Mouse (Mus musculus) forebrain, embryonic 14.5 days (tissue): ENCODE measurements at regions not wholly inside any gene's neighbourhood (a gene's known extent, or its start where the extent isn't known, plus 50 kb on each side); places are given as distances from the start of the nearest gene placed in this dataset.
A peak's percentile ranks its signal among the peaks of the same experiment; 100 is the strongest.
"Not testable (repeated sequence)": the region's sequence is repeated elsewhere in the genome, so short reads cannot be mapped to it uniquely, and the experiment has no call there.

ENCODE experiments used
- ATAC-seq: fragments of 200-750 bp; cut with Nextera tagmentation; 2 replicates; pipeline ENCODE4 v1.8.0; 2017; ENCODE audit warnings: mild to moderate bottlenecking, moderate library complexity
- DNase-seq: peaks from one replicate; pipeline ENCODE4 v3.0.0-alpha.2; 2015; ENCODE audit warnings: low spot score
- H3K27ac ChIP-seq: fragments of 300-500 bp; sonication (generic); 2 replicates; pipeline ENCODE4 v1.5.1; 2014; ENCODE audit warnings: low read depth, mild to moderate bottlenecking, control low read depth, low read length, moderate library complexity
- H3K27me3 ChIP-seq: fragments of 300-500 bp; sonication (generic); replicated peaks from 2 replicates; pipeline ENCODE4 v1.6.1; 2014; ENCODE audit warnings: low read length, control low read depth, mixed read lengths; ENCODE audit not compliant: control insufficient read depth, insufficient read depth
- H3K36me3 ChIP-seq: fragments of 300-500 bp; sonication (generic); 2 replicates; pipeline ENCODE4 v1.6.1; 2014; ENCODE audit warnings: low read length, control low read depth; ENCODE audit not compliant: control insufficient read depth, insufficient read depth
- H3K4me1 ChIP-seq: fragments of 300-500 bp; sonication (generic); 2 replicates; pipeline ENCODE4 v1.6.1; 2014; ENCODE audit warnings: antibody characterized with exemption, low read length, control low read depth; ENCODE audit not compliant: control insufficient read depth, insufficient read depth
- H3K4me2 ChIP-seq: fragments of 300-500 bp; sonication (generic); 2 replicates; pipeline ENCODE4 v1.6.1; 2014; ENCODE audit warnings: mild to moderate bottlenecking, control low read depth, low read length
- H3K4me3 ChIP-seq: fragments of 300-500 bp; sonication (generic); 2 replicates; pipeline ENCODE4 v1.5.1; 2014; ENCODE audit warnings: low read depth, low read length, control low read depth
- H3K9ac ChIP-seq: fragments of 300-500 bp; sonication (generic); 2 replicates; pipeline ENCODE4 v1.6.1; 2014; ENCODE audit warnings: mild to moderate bottlenecking, low read length, control low read depth, moderate library complexity
- H3K9me3 ChIP-seq: fragments of 300-500 bp; sonication (generic); replicated peaks from 2 replicates; pipeline ENCODE4 v1.6.1; 2016; ENCODE audit warnings: low read length, control low read depth, mixed read lengths; ENCODE audit not compliant: control insufficient read depth
- WGBS: fragments of 180-500 bp; shearing (Covaris S2); extraction: QIAGEN DNeasy Blood & Tissue Kit; methylation state at CpG from one replicate; pipeline ENCODE4 v1.1.7; 2014; 5-methylcytosine and 5-hydroxymethylcytosine counted together

DNA sequence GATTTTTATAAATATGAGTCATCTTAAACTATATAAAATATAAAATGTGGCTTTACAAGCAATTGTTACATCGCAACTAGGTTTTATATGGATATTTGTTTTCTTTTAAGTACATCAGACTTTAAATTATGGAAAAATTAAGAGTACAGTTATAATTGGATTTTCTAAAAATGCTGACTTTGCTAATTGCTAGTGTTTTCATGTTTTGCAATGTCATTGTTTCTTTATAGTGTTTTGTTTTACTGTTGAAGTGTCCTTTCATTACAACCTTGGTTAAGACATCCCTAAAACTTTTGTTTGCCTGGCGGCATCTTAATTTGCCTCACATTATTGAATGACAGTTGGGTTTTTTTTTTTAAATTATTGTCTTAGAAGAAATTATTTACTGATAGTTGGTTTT lies 1634.0 kb downstream of the Diaph2 start:
- no peak overlapping the region for H3K4me2 ChIP-seq
- H3K9me3 ChIP-seq: no peaks in the 10 kb centered on the region
- H3K9ac ChIP-seq: no peak overlapping the region
- no peaks in the 10 kb centered on the region for H3K36me3 ChIP-seq
- ATAC-seq: no peak
- no peaks in the 10 kb centered on the region for H3K4me1 ChIP-seq
- no peak overlapping the region for H3K4me3 ChIP-seq
- 92% methylated on average over 2 of the region's 2 CpGs for WGBS
- no peak overlapping the region for H3K27ac ChIP-seq
- H3K27me3 ChIP-seq: no peaks in the 10 kb centered on the region
- DNase-seq: no peak

DNA sequence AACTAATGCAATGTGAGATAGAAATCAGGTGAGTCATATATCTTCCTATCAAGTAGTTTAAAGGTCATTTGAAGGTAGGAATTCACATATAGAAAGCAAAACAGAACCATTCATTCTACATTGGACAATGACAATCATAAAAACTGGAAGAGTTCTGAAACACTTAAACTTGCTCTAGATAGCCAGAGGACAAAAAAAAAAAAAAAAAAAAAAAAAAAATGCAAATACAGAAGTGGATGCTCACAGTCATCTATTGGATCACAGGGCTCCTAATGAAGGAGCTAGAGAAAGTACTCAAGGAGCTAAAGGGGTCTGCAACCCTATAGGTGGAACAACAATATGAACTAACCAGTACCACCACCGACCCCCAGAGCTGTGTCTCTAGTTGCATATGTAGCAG lies 1652.6 kb downstream of the Diaph2 start:
- no peak for ATAC-seq
- 93% methylated on average over 1 of the region's 1 CpGs for WGBS
- no peak for DNase-seq

GRCm38 (mm10) chrX:131402891-131403290 lies 1653.3 kb downstream of the Diaph2 start:
- H3K36me3 ChIP-seq, DNase-seq, H3K9ac ChIP-seq, H3K4me2 ChIP-seq, ATAC-seq, H3K4me3 ChIP-seq, H3K27ac ChIP-seq, H3K27me3 ChIP-seq, H3K4me1 ChIP-seq, H3K9me3 ChIP-seq: not testable (repeated sequence)
- WGBS: 80% methylated on average over 2 of the region's 2 CpGs

More for the DNA sequence above, 1652.6 kb downstream of the Diaph2 start:
- no peak overlapping the region for H3K9ac ChIP-seq
- H3K36me3 ChIP-seq: no peaks in the 10 kb centered on the region
- no peaks in the 10 kb centered on the region for H3K27me3 ChIP-seq
- H3K4me2 ChIP-seq: no peak overlapping the region
- no peaks in the 10 kb centered on the region for H3K9me3 ChIP-seq
- no peaks in the 10 kb centered on the region for H3K4me1 ChIP-seq
- H3K27ac ChIP-seq: no peak overlapping the region
- no peak overlapping the region for H3K4me3 ChIP-seq

DNA sequence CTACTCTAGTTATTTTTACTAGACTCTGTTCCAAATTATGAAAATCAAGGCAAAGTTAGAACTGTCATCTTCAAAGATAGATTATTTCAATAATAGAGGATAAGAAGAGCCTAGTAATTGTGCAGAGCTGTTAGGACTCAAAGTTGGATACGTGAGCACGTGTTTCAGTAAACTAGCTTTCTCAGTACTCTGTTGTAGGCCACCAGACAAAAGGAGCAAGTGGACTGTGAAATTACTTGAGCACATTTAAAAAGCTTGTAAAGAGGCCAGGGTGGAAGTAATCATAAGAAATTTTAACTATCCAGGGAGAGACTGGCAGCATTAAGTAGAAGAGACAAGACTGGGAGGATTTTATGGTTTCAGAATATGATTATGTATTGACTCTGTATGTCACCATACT lies 1657.1 kb downstream of the Diaph2 start:
- Histone ChIP-seq H3K4me3 (no peak overlapping the region), H3K4me1 (no peaks in the 10 kb centered on the region), H3K9ac (no peak overlapping the region), H3K27ac (no peak overlapping the region), H3K9me3 (no peaks in the 10 kb centered on the region), H3K36me3 (no peaks in the 10 kb centered on the region), H3K4me2 (no peak overlapping the region), H3K27me3 (no peaks in the 10 kb centered on the region)
- 48% methylated on average over 2 of the region's 2 CpGs for WGBS
- ATAC-seq: no peak
- DNase-seq: peak; percentile 12

DNA sequence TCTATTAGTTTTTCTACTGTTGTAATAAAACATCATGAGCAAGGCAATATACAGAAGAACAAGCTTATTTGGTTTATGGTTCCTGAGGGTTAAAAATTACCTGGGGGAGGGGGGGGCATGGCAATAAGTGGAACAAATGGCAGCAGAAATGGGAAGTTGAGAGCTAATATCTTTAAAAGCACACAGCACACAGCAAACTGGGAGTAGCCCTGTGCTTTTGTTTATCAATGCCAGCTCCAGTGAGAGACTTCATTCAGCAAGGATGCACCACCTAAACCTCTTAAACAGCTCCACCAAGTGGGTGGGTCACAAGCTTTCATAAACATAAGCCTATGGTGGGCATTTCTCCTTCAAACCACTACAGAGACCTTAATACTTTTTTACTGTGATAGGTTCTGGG lies 1661.0 kb downstream of the Diaph2 start:
- H3K27me3 ChIP-seq: no peaks in the 10 kb centered on the region
- ATAC-seq: no peak
- no peak overlapping the region for H3K4me3 ChIP-seq
- H3K9ac ChIP-seq: no peak overlapping the region
- H3K27ac ChIP-seq: no peak overlapping the region
- no peaks in the 10 kb centered on the region for H3K9me3 ChIP-seq
- no peaks in the 10 kb centered on the region for H3K36me3 ChIP-seq
- H3K4me2 ChIP-seq: no peak overlapping the region
- no peak for DNase-seq
- H3K4me1 ChIP-seq: no peaks in the 10 kb centered on the region

GRCm38 (mm10) chrX:131422178-131422577 lies 1672.6 kb downstream of the Diaph2 start:
- ATAC-seq (no peak), DNase-seq (no peak)
- H3K27ac ChIP-seq: no peak overlapping the region
- H3K36me3 ChIP-seq: no peaks in the 10 kb centered on the region
- H3K9me3 ChIP-seq: no peaks in the 10 kb centered on the region
- no peaks in the 10 kb centered on the region for H3K4me1 ChIP-seq
- no peak overlapping the region for H3K4me3 ChIP-seq
- no peaks in the 10 kb centered on the region for H3K27me3 ChIP-seq
- no peak overlapping the region for H3K4me2 ChIP-seq
- 84% methylated on average over 2 of the region's 2 CpGs for WGBS
- no peak overlapping the region for H3K9ac ChIP-seq

DNA sequence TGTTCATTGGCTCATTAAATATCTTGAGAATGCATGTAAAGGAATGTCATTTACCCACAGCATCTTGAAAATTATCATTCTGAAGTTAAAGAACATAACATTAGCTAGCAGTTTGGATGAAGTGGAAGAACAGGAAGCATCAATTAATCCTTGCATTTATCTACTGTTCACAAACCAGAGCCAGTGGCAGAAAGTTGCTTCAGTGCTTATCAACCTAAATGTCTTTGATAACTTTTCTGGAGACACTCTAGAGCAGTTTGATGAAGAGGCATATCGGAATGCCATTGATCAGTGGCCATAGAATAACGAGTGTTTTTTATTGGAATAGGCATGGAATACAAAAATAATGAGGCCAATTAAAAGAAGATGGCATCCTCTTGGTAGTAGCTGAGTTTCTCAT lies 1673.3 kb downstream of the Diaph2 start:
- ATAC-seq: no peak
- no peak for DNase-seq
- Histone ChIP-seq H3K9me3 (no peaks in the 10 kb centered on the region), H3K4me1 (no peaks in the 10 kb centered on the region), H3K9ac (no peak overlapping the region), H3K27ac (no peak overlapping the region), H3K27me3 (no peaks in the 10 kb centered on the region), H3K4me2 (no peak overlapping the region), H3K36me3 (no peaks in the 10 kb centered on the region), H3K4me3 (no peak overlapping the region)
- 77% methylated on average over 2 of the region's 2 CpGs for WGBS

DNA sequence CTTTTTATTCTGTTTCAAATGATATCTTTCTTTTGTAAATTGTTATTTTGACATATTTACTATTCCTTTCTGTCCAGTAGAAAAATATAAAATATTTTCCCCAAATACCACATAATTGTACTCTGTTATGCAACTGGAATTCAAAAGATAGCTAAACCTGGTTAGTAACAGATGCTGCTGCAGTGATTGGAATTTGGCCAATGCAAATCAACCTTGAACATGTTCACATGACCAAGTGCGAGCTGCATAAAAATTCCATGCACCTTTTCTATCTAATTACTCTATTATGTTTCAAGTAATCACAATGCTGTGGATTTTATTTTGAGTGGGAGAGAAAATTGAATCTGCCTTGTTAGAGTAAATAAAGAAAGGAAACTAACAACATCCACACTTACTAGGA lies 1684.6 kb downstream of the Diaph2 start:
- 43% methylated on average over 1 of the region's 1 CpGs for WGBS
- no peaks in the 10 kb centered on the region for H3K27me3 ChIP-seq

DNA sequence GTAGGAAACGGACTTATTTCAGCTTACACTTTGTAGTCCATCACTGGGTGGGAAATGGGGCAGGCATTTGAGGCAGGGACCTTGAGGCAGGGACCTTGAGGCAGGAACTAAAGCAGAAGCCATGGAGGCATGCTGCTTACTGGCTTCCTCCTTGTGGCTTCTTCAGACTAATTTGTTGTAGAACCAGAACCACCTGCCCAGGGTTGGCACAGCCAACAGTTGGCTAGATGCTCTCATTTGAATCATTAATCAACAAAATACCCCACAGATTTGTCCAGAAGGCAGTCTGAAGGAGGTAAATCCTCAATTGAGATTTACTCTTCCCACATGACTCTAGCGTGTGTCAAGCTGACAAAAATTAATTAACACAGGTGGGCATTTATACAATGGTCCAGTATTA lies 1703.3 kb downstream of the Diaph2 start:
- ATAC-seq (no peak), DNase-seq (no peak)

More for the DNA sequence above, 1684.6 kb downstream of the Diaph2 start:
- H3K27ac ChIP-seq: no peak overlapping the region
- H3K4me1 ChIP-seq: no peaks in the 10 kb centered on the region
- H3K9me3 ChIP-seq: no peaks in the 10 kb centered on the region
- DNase-seq (peak; percentile 64), ATAC-seq (peak; percentile 72)
- H3K4me3 ChIP-seq: no peak overlapping the region
- H3K4me2 ChIP-seq: no peak overlapping the region
- H3K36me3 ChIP-seq: no peaks in the 10 kb centered on the region
- no peak overlapping the region for H3K9ac ChIP-seq

DNA sequence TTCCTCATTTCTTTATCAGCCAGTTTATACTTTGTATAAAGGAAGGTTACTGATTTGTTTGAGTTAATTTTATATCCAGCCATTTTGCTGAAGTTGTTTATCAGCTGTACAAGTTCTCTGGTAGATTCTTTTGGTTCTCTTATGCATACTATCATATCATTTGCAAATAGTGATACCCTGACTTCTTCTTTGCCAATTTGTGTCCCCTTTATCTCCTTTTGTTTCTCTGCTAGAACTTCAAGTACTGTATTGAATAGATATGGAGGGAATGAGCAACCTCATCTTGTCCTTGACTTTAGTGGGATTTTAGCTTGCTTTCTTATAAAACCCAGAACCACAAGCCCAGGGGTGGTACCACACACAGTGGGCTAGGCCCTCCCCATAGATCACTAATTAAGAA lies 1711.1 kb downstream of the Diaph2 start:
- Histone ChIP-seq H3K4me1 (no peaks in the 10 kb centered on the region), H3K9ac (no peak overlapping the region), H3K27ac (no peak overlapping the region), H3K27me3 (no peaks in the 10 kb centered on the region), H3K4me2 (no peak overlapping the region), H3K9me3 (no peaks in the 10 kb centered on the region), H3K4me3 (no peak overlapping the region), H3K36me3 (no peaks in the 10 kb centered on the region)
- DNase-seq (no peak), ATAC-seq (no peak)

More for the DNA sequence above, 1703.3 kb downstream of the Diaph2 start:
- 75% methylated on average over 2 of the region's 2 CpGs for WGBS
- Histone ChIP-seq H3K4me1 (no peaks in the 10 kb centered on the region), H3K36me3 (no peaks in the 10 kb centered on the region), H3K4me2 (no peak overlapping the region), H3K27me3 (no peaks in the 10 kb centered on the region), H3K27ac (no peak overlapping the region), H3K9me3 (no peaks in the 10 kb centered on the region), H3K4me3 (no peak overlapping the region), H3K9ac (no peak overlapping the region)
